Mouse (Mus musculus) forebrain, embryonic 12.5 days (tissue): ENCODE results near the gene Pfkfb4. TPM values are rescaled to one million over a fixed set of nuclear protein-coding genes. Genes with fewer than 3 reads are reported as not detected.

Experiments
- ATAC-seq: fragments of 200-750 bp; cut with Nextera tagmentation; 2 replicates; pipeline ENCODE4 v1.8.0; 2017; ENCODE audit warnings: moderate TSS enrichment; ENCODE audit not compliant: low FRiP score
- H3K27ac ChIP-seq: fragments of 300-500 bp; sonication (generic); 2 replicates; pipeline ENCODE4 v1.5.1; 2016; ENCODE audit warnings: mild to moderate bottlenecking
- H3K27me3 ChIP-seq: fragments of 300-500 bp; sonication (generic); 2 replicates; pipeline ENCODE4 v1.6.1; 2016; ENCODE audit warnings: mild to moderate bottlenecking
- H3K36me3 ChIP-seq: fragments of 300-500 bp; sonication (generic); replicated peaks from 2 replicates; pipeline ENCODE4 v1.6.1; 2016; ENCODE audit warnings: mild to moderate bottlenecking
- H3K4me1 ChIP-seq: fragments of 300-500 bp; sonication (generic); 2 replicates; pipeline ENCODE4 v1.6.1; 2016
- H3K4me2 ChIP-seq: fragments of 300-500 bp; sonication (generic); 2 replicates; pipeline ENCODE4 v1.6.1; 2016; ENCODE audit warnings: mild to moderate bottlenecking, moderate library complexity
- H3K4me3 ChIP-seq: fragments of 300-500 bp; sonication (generic); replicated peaks from 2 replicates; pipeline ENCODE4 v1.5.1; 2016; ENCODE audit warnings: mild to moderate bottlenecking
- H3K9ac ChIP-seq: fragments of 300-500 bp; sonication (generic); 2 replicates; pipeline ENCODE4 v1.6.1; 2016; ENCODE audit warnings: mild to moderate bottlenecking
- H3K9me3 ChIP-seq: fragments of 300-500 bp; sonication (generic); 2 replicates; pipeline ENCODE4 v1.6.1; 2016
- WGBS: fragments of 180-500 bp; shearing (Covaris S2); methylation state at CpG from one replicate; pipeline ENCODE4 v1.1.7; 2016; 5-methylcytosine and 5-hydroxymethylcytosine counted together
- polyA plus RNA-seq: library from polyadenylated mRNA; unstranded; fragments of >200 nt; fragmentation: Nextera tagmentation; extraction: Ambion mirVana; gene quantifications from 2 replicates; pipeline ENCODE4 v1.2.1, GENCODE M21; 2016

Gene Pfkfb4
- polyA plus RNA-seq, 1 experiment from 2014 or later = 18.4 TPM

- Histone ChIP-seq H3K4me3 (peak overlapping the region; percentile 28; the same call in 1 of the 2 replicates), H3K4me1 (peaks cover 22% of the 10 kb centered on the region), H3K36me3 (peaks cover 35% of the 10 kb centered on the region), H3K27ac (no peak overlapping the region), H3K27me3 (no peaks in the 10 kb centered on the region), H3K9me3 (no peaks in the 10 kb centered on the region), H3K9ac (peak overlapping the region; percentile 29; the same call in 1 of the 2 replicates), H3K4me2 (peak overlapping the region; percentile 40)
- no peak for ATAC-seq
- 91% methylated on average over 12 of the region's 12 CpGs for WGBS
Measured at GRCm38 (mm10) chr9:109055271-109056030, 63.9 kb downstream of the Pfkfb4 start.

GRCm38 (mm10) chr9:109056081-109056690 lies 64.6 kb downstream of the Pfkfb4 start:
- no peak overlapping the region for H3K4me3 ChIP-seq
- no peak for ATAC-seq
- H3K36me3 ChIP-seq = peaks cover 42% of the 10 kb centered on the region
- peaks cover 22% of the 10 kb centered on the region for H3K4me1 ChIP-seq
- no peak overlapping the region for H3K4me2 ChIP-seq
- no peaks in the 10 kb centered on the region for H3K27me3 ChIP-seq
- no peak overlapping the region for H3K9ac ChIP-seq
- 93% methylated on average over 17 of the region's 17 CpGs for WGBS
- no peak overlapping the region for H3K27ac ChIP-seq
- no peaks in the 10 kb centered on the region for H3K9me3 ChIP-seq

GRCm38 (mm10) chr9:109056916-109057315 lies 65.3 kb downstream of the Pfkfb4 start:
- Histone ChIP-seq H3K4me3 (no peak overlapping the region), H3K27me3 (no peaks in the 10 kb centered on the region), H3K27ac (no peak overlapping the region), H3K4me1 (peaks cover 22% of the 10 kb centered on the region), H3K9ac (no peak overlapping the region), H3K36me3 (peaks cover 48% of the 10 kb centered on the region), H3K4me2 (no peak overlapping the region), H3K9me3 (no peaks in the 10 kb centered on the region)
- no peak for ATAC-seq
- 91% methylated on average over 4 of the region's 4 CpGs for WGBS

GRCm38 (mm10) chr9:109057543-109057942 lies 66.0 kb downstream of the Pfkfb4 start:
- Histone ChIP-seq H3K4me3 (no peak overlapping the region), H3K9me3 (no peaks in the 10 kb centered on the region), H3K4me2 (no peak overlapping the region), H3K27ac (no peak overlapping the region), H3K36me3 (peaks cover 54% of the 10 kb centered on the region), H3K4me1 (peaks cover 22% of the 10 kb centered on the region), H3K9ac (no peak overlapping the region), H3K27me3 (no peaks in the 10 kb centered on the region)
- no peak for ATAC-seq
- WGBS = 93% methylated on average over 5 of the region's 5 CpGs

- Histone ChIP-seq H3K9ac (no peak overlapping the region), H3K4me2 (0 out of 2 replicates have a peak overlapping the region, but pooled peaks have one; percentile 43)
- 94% methylated on average over 19 of the region's 19 CpGs for WGBS
Measured at GRCm38 (mm10) chr9:109058006-109058765, 66.6 kb downstream of the Pfkfb4 start.

GRCm38 (mm10) chr9:109059136-109059903 lies 67.7 kb downstream of the Pfkfb4 start, which contains the start of gene Trex1:
TSS of gene Trex1 (minus strand) at chr9:109059734.
- H3K27me3 ChIP-seq = no peaks in the 10 kb centered on the region
- 30% methylated on average over 15 of the region's 15 CpGs for WGBS
- peak; percentile 78 for ATAC-seq
- H3K4me1 ChIP-seq = peaks cover 22% of the 10 kb centered on the region
- H3K36me3 ChIP-seq = peaks cover 72% of the 10 kb centered on the region
- H3K9me3 ChIP-seq = no peaks in the 10 kb centered on the region
- peak within 1 kb of the TSS; percentile 72 for H3K27ac ChIP-seq
- peak within 1 kb of the TSS; percentile 26 for H3K4me3 ChIP-seq
- peak within 1 kb of the TSS; percentile 50 for H3K9ac ChIP-seq
- H3K4me2 ChIP-seq = peak within 1 kb of the TSS; percentile 43

More at GRCm38 (mm10) chr9:109058006-109058765, 66.6 kb downstream of the Pfkfb4 start:
- Histone ChIP-seq H3K4me3 (no peak overlapping the region), H3K27me3 (no peaks in the 10 kb centered on the region), H3K27ac (0 out of 2 replicates have a peak overlapping the region, but pooled peaks have one; percentile 72), H3K36me3 (peaks cover 61% of the 10 kb centered on the region), H3K4me1 (peaks cover 22% of the 10 kb centered on the region), H3K9me3 (no peaks in the 10 kb centered on the region)
- ATAC-seq = no peak

- 0 out of 2 replicates have a peak overlapping the region, but pooled peaks have one; percentile 72 for H3K27ac ChIP-seq
- no peaks in the 10 kb centered on the region for H3K9me3 ChIP-seq
- WGBS = 92% methylated on average over 16 of the region's 16 CpGs
- no peak overlapping the region for H3K4me2 ChIP-seq
- H3K4me1 ChIP-seq = peaks cover 12% of the 10 kb centered on the region
- H3K27me3 ChIP-seq = no peaks in the 10 kb centered on the region
- no peak overlapping the region for H3K4me3 ChIP-seq
- no peak overlapping the region for H3K9ac ChIP-seq
- ATAC-seq = no peak
- peaks cover 82% of the 10 kb centered on the region for H3K36me3 ChIP-seq
Measured at GRCm38 (mm10) chr9:109060184-109060897, 68.8 kb downstream of the Pfkfb4 start.

- Histone ChIP-seq H3K27me3 (no peaks in the 10 kb centered on the region), H3K36me3 (peaks cover 88% of the 10 kb centered on the region), H3K9me3 (no peaks in the 10 kb centered on the region), H3K27ac (no peak overlapping the region), H3K4me1 (peaks cover 10% of the 10 kb centered on the region), H3K4me2 (no peak overlapping the region), H3K9ac (no peak overlapping the region), H3K4me3 (no peak overlapping the region)
- ATAC-seq = no peak
- 88% methylated on average over 5 of the region's 5 CpGs for WGBS
Measured at GRCm38 (mm10) chr9:109060898-109061295, 69.3 kb downstream of the Pfkfb4 start.

- peaks cover 11% of the 10 kb centered on the region for H3K4me1 ChIP-seq
- no peak for ATAC-seq
- WGBS = 94% methylated on average over 3 of the region's 3 CpGs
- H3K4me3 ChIP-seq = no peak overlapping the region
- no peaks in the 10 kb centered on the region for H3K27me3 ChIP-seq
- H3K27ac ChIP-seq = no peak overlapping the region
- no peaks in the 10 kb centered on the region for H3K9me3 ChIP-seq
- peaks cover 86% of the 10 kb centered on the region for H3K36me3 ChIP-seq
- no peak overlapping the region for H3K4me2 ChIP-seq
- H3K9ac ChIP-seq = no peak overlapping the region
Measured at GRCm38 (mm10) chr9:109068095-109068735, 76.6 kb downstream of the Pfkfb4 start.

- under 1% methylated on average over 57 of the region's 57 CpGs for WGBS
- Histone ChIP-seq H3K9me3 (no peaks in the 10 kb centered on the region), H3K27me3 (no peaks in the 10 kb centered on the region), H3K4me1 (peaks cover 23% of the 10 kb centered on the region), H3K36me3 (peaks cover 37% of the 10 kb centered on the region), H3K9ac (peak within 1 kb of the TSS; percentile 90), H3K27ac (peak within 1 kb of the TSS; percentile 71), H3K4me2 (peak within 1 kb of the TSS; percentile 91), H3K4me3 (peak within 1 kb of the TSS; percentile 79)
- ATAC-seq = peak; percentile 99
Measured at GRCm38 (mm10) chr9:109073661-109074573, 82.3 kb downstream of the Pfkfb4 start, which contains the start of gene Atrip. TSS of gene Atrip (minus strand) at chr9:109074124.
